Mouse (Mus musculus) embryonic fibroblast, embryonic 13.5 days (primary cell): ENCODE measurements around the gene Pcsk6. TPM values are rescaled to one million over a fixed set of nuclear protein-coding genes. Genes with fewer than 3 reads are reported as not detected.
"Not testable (repeated sequence)": the region's sequence is repeated elsewhere in the genome, so short reads cannot be mapped to it uniquely, and the experiment has no call there.

Experiments used
- H3K27ac ChIP-seq: 2 replicates; pipeline ENCODE4 v1.5.1; 2012; ENCODE audit warnings: low read length, control low read depth, inconsistent platforms; ENCODE audit not compliant: insufficient read depth
- H3K4me1 ChIP-seq: 2 replicates; pipeline ENCODE4 v1.6.1; 2011; ENCODE audit warnings: low read length; ENCODE audit not compliant: control insufficient read depth, insufficient read depth
- H3K4me3 ChIP-seq: 2 replicates; pipeline ENCODE4 v1.5.1; 2011; ENCODE audit warnings: mild to moderate bottlenecking, control low read depth, low read length; ENCODE audit not compliant: insufficient read depth
- CTCF ChIP-seq: IDR thresholded peaks from 2 replicates; pipeline ENCODE4 v1.5.1; 2011; ENCODE audit warnings: mild to moderate bottlenecking, control low read depth, low read length, moderate library complexity, borderline replicate concordance; ENCODE audit not compliant: insufficient read depth
- POLR2A ChIP-seq: IDR thresholded peaks from 2 replicates; pipeline ENCODE4 v1.6.1; 2011; ENCODE audit warnings: low read depth, mild to moderate bottlenecking, control low read depth, low read length, moderate library complexity
- polyA plus RNA-seq: library from polyadenylated mRNA; stranded (reverse); fragments of >200 nt; gene quantifications from 2 replicates; pipeline ENCODE4 v1.2.4, GENCODE M21; 2011; ENCODE audit warnings: low read depth; ENCODE audit not compliant: missing spikeins, insufficient read length

Pcsk6 gene
- polyA plus RNA-seq, 1 experiment: 19.2 TPM

DNA sequence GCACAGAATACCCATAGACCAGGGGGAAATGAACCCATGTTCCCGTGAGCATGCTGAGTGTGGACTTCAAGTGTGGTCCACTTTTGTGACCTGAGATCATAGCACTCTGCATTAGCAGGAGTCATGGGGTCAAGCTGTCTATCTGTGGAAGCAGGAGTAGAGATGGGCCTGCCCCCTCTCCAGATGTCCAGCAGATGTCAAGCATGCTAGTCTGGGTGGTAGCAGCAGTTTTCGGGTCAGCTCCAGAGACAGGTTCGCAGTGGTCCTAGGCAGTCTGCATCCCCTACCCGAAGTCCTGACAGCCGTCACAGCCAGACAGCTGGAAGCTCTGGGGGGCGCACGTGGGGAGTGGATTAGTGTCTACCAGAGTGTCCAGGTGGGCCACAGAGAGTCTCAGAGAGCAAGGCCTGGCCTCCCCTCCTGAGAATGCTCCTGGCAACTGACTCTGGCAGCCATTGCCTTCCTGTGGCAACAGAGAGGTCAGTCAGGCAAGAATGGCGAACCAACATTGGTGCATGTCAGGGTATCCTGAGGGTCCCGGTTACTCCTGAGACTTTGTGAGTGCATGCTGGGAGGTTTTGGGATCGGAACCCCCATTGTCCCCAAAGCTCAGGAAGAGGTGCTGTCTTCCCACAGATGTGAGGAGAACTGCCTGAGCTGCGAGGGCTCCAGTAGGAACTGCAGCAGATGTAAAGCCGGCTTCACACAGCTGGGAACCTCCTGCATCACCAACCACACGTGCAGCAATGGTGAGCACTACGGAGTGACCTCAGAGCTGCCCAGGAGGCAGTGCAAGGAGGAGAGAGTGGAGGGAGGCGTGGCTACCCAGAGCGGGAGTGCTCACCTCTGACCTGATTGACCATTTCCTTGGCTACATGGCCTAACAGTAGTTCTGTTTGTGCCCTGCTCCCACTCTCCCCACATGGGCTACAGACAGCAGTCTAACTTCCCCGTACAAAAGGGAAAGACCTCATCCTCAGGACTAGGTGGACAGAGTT is 185.7 kb downstream of the Pcsk6 start:
- Histone ChIP-seq H3K4me1 (no peaks in the 10 kb centered on the region), H3K4me3 (no peak overlapping the region), H3K27ac (no peak overlapping the region)
- no peak for TF ChIP-seq POLR2A
- TF ChIP-seq CTCF: no peak

DNA sequence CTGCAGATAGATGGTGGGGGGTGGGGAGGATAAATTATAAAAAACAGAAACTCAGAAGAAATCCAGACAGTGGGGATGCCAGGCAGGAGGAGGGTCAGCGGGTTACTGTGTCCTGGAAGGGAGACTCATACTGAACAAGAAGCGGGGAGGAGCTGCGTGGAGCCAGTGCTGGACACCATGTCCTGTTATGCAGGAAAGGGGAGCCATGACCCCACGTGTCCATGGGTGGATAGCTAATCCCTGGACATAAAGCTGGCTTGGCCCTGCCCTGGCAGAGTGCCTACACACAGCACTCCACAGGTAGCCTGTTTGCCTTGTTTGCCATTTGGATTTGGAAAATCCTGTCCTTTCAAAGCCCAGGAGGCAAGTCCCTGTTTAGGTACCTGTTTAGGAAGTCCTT is 186.4 kb downstream of the Pcsk6 start:
- no peak overlapping the region for H3K27ac ChIP-seq
- no peak overlapping the region for H3K4me3 ChIP-seq
- no peaks in the 10 kb centered on the region for H3K4me1 ChIP-seq
- TF ChIP-seq POLR2A: no peak
- no peak for TF ChIP-seq CTCF

DNA sequence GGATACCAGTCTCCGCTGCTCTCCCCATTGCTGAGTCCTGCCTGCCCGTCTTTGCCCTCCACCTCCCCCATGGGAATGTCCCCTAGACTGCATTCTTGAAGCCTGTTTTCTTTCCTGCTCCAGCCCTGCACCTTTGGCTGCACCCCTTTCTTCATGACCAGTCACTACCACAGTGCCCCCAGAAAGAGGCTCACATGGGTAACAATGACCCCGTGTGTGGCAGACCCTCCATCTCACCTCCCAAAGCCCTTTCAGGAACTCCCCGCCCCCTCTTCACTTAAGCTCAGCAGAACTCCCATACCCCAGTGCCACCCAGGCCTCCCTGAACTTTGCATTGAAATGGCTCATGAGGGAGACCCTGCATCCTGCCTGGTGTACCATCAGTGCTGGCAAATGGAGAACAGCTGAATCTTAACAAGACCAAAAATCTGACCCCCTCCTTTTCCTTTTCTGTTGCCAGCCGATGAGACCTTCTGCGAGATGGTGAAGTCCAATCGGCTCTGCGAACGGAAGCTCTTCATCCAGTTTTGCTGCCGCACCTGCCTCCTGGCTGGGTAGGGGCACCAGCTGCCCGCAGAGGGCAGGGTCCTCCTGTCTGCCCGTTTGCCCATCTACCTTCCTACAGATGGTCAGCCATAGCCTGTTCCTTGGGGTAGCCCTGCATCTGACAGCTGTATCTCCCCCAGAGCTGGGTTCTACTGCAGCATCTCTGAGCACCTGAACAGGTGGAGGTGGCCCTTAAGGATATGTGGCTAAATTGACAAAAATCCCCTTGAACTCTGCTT is 187.1 kb downstream of the Pcsk6 start:
- TF ChIP-seq CTCF (no peak), POLR2A (no peak)
- Histone ChIP-seq H3K4me1 (no peaks in the 10 kb centered on the region), H3K27ac (no peak overlapping the region), H3K4me3 (no peak overlapping the region)

DNA sequence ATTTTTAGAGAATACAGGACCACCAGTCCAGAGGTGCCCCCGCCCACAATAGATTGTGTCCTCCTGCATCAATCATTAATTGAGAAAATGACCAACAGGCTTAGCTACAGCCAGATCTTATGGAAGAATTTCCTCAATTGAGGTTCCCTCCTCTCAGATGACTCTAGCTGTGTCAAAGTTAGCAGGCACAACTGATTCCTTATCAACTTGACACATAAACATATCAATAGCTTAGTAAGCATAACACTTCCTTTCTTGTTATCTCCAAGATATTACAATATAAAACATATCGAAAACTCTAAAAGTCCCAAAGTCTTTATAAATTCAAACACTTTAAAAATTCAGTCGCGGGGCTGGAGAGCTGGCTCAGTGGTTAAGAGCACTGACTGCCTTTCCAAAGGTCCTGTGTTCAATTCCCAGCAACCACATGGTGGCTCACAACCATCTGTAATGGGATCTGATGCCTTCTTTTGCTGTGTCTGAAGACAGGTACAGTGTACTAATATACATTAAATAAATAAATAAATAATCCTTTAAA is 192.5 kb downstream of the Pcsk6 start:
- Histone ChIP-seq H3K27ac (no peak overlapping the region), H3K4me1 (no peaks in the 10 kb centered on the region), H3K4me3 (no peak overlapping the region)
- TF ChIP-seq CTCF (no peak), POLR2A (no peak)

DNA sequence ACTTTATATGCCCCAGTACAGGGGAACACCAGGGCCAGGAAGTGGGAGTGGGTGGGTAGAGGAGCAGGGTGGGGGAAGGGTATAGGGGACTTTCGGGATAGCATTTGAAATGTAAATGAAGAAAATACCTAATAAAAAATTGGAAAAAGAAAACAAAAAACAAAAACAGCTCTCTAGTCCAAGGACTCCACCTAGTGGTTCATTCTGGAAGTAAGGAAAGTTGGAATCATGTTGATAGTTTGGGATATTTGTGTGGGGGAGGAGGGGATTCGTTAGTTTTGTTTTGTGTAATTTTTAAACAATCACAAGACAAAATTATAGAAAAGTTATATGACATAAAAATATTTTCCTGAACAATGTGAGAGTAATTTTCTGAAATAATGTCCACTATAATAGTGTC is 193.8 kb downstream of the Pcsk6 start:
- not testable (repeated sequence) for H3K4me3 ChIP-seq, H3K27ac ChIP-seq, H3K4me1 ChIP-seq

DNA sequence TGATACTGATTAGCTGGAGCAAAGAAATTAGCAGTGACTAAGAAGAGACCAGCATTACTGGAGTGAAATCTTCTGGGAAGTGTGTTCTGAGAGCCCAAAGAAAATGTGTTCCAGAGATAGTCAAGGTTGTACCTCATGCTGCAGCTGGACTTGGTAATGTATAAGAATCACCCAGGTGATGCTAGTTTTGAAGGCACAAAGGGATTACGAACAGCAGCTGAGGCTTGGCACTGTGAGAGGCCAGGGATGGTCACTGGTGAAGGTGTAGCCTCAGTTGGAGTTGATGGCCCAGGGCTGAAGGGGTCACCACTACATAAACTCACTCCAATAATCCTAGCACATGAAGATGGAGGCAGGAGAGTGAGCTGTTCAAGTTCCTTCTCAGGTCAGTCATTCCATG is 197.2 kb downstream of the Pcsk6 start, which contains the start of gene Snrpa1:
TSS of gene Snrpa1 (plus strand) at position 301 of the 400 bp plus-strand sequence.
- no peak for TF ChIP-seq CTCF
- TF ChIP-seq POLR2A: no peak
- Histone ChIP-seq H3K4me1 (no peaks in the 10 kb centered on the region; the same call in 1 of the 2 replicates), H3K27ac (no peak within 1 kb of the TSS), H3K4me3 (peak within 1 kb of the TSS; percentile 77)

DNA sequence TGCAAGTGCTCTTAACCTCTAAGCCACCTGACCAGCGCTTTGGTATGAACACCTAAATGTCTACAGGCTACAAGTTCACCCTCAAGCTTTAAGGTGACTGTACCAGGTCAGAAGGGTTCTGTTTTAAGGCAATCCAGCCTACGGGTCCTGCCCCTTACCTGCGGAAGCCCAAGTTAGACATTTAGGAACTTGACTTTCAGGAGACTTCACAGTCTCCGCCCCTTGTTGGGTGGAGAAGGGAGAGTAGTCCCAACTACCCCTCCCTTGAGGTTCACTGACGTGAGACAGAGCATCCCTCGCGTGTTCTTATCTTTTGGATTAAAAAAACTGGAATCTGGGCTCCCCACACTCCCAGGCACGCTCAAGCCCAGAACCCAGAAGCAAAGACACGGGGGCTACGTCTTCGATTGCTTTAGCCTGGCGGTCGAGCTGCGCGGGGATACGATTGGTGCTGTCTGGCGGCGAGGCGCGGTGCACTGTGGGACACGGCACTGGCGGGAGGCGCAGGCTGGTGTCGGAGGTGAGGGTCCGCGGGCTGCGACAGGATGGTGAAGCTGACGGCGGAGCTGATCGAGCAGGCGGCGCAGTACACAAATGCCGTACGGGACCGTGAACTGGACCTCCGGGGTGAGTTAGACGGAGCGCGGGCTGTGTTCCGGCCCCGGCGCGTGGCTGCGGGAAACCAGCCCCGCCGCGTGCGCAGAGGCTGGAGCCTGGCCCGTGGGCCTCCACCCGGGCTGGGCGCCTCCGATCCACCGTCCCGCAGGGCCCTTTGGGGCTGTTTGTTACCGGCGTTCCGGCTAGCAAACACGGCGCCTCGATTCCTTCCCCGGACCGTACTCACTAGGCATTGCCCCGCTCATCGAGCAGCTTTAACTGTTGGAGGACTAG is 198.8 kb downstream of the Pcsk6 start:
- H3K27ac ChIP-seq: no peak overlapping the region
- H3K4me3 ChIP-seq: peak overlapping the region; percentile 77
- TF ChIP-seq CTCF: no peak
- TF ChIP-seq POLR2A: peak; percentile 96
- no peaks in the 10 kb centered on the region; the same call in 1 of the 2 replicates for H3K4me1 ChIP-seq

DNA sequence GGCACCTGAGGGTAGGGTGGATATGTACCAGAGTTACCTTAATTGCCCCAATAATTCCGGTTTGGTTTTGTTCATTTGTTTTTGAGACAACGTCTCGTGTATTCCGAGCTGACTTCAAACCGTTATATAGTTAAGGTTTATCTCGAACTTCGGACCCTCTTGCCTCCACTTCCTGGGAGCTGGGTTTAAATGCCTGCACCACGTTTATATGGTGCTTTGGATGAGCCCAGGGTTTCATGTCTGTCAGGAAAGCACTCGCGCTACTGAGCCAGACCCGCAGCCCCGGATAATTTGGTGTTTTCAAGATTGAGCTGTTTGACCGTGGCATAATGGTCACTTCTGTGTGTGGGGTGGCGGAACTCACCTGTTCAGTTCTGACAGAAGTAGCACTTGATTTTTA is 199.5 kb downstream of the Pcsk6 start:
- H3K4me3 ChIP-seq: peak overlapping the region; percentile 77
- no peaks in the 10 kb centered on the region; the same call in 1 of the 2 replicates for H3K4me1 ChIP-seq
- no peak for TF ChIP-seq CTCF
- TF ChIP-seq POLR2A: no peak
- no peak overlapping the region for H3K27ac ChIP-seq

DNA sequence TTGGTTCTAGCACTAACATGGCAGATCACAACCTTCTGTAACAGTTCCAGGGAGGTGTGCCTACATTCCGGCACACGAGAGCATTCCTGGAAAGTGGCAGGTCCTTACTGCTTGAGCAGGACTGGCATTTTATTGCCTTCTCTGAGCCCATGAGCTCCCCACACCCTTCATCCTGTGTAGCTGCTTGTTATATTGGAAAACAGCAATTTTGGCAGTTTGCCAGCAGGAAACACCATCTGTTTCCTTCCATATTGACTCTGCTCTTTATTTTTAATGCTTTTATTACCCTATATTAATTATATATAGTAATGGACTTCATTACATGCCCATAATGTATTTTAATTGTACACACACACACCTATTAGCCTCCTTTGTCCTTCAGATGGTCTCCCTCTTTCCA is 214.9 kb downstream of the Pcsk6 start:
- Histone ChIP-seq H3K4me3 (no peak overlapping the region), H3K4me1 (peaks cover 10% of the 10 kb centered on the region), H3K27ac (no peak overlapping the region)
- TF ChIP-seq POLR2A: no peak
- no peak for TF ChIP-seq CTCF
